In the genomic region with DNA sequence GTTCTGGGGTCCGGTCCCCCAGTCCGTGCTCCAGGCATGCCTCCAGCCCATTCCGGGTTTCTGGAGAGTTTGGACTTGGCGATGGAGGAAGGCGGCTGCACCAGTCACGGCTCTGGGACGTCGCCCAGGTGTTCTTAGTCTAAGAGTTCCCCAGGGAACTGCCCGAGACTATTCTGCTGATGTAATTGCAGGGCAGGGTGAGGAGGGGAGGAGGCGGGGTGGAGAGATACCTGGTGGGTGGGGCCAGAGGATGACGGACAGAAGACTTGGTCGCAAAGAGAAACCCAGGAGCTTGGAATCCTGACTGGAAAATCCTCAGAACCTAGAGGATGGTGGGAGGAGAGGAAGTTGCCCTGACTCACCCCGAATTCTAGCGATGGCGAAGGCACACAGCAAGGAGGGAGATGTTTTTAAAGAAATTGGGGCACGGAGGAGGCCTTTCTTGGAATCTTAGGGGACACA, we compare ENCODE assay signal across 9 mouse cellular contexts. TPM values are rescaled to one million over a fixed set of nuclear protein-coding genes. Genes with fewer than 3 reads are reported as not detected.
DNase-seq lines count a peak whose midpoint lies in the region; ATAC-seq and TF ChIP-seq lines count a peak whose summit lies in the region.
"Had no signal": no experiment of that assay in that cellular context is flagged by ENCODE, and none has a peak within 500 bp of the region (broad histone marks: within the 10 kb centered on the region; RNA-seq: fewer than 3 reads in every experiment).

No protein-coding gene starts in this region.

- H3K9me3 ChIP-seq in liver, embryonic 12.5 days (replicated peaks): no peaks in the 10 kb centered on the region
- H3K9me3 ChIP-seq in neural tube, embryonic 14.5 days (ENCODE audit: control insufficient read depth, low read length): no peaks in the 10 kb centered on the region

- H3K4me3 ChIP-seq in kidney, adult 2 months (ENCODE audit: insufficient read depth, low read depth, low read length): no peak overlapping the region
- H3K4me3 ChIP-seq in liver, embryonic 12.5 days: no peak overlapping the region
- no peak overlapping the region for H3K4me3 ChIP-seq in neural tube, embryonic 14.5 days (ENCODE audit: low read depth, low read length)

- TF ChIP-seq POLR2A in kidney, adult 2 months (IDR thresholded peaks at IDR 0.05; ENCODE audit: low read depth, low read length): no peak

- peak overlapping the region; percentile 38 for H3K4me2 ChIP-seq in liver, embryonic 12.5 days
- H3K4me2 ChIP-seq in neural tube, embryonic 14.5 days (ENCODE audit: low read depth, low read length): peak overlapping the region; percentile 36

- whole genome bisulfite sequencing in kidney, adult 2 months: 5% methylated on average over 16 of the region's 16 CpGs
- WGBS in liver, embryonic 12.5 days (ENCODE audit: insufficient replicate concordance): 8% methylated on average over 16 of the region's 16 CpGs
- WGBS in neural tube, embryonic 14.5 days: 5% methylated on average over 16 of the region's 16 CpGs

- H3K36me3 ChIP-seq in kidney, adult 2 months (ENCODE audit: control insufficient read depth, insufficient read depth, low read length): no peaks in the 10 kb centered on the region
- no peaks in the 10 kb centered on the region for H3K36me3 ChIP-seq in liver, embryonic 12.5 days
- no peaks in the 10 kb centered on the region for H3K36me3 ChIP-seq in neural tube, embryonic 14.5 days (ENCODE audit: control insufficient read depth, insufficient read depth, low read length)

- no peaks in the 10 kb centered on the region for H3K27me3 ChIP-seq in kidney, adult 2 months (replicated peaks; ENCODE audit: control insufficient read depth, insufficient read depth, low read length)
- peaks cover 11% of the 10 kb centered on the region for H3K27me3 ChIP-seq in liver, embryonic 12.5 days (replicated peaks)
- H3K27me3 ChIP-seq in neural tube, embryonic 14.5 days (ENCODE audit: control insufficient read depth, insufficient read depth, low read length): no peaks in the 10 kb centered on the region

- TF ChIP-seq CTCF in kidney, adult 2 months (conservative IDR thresholded peaks at IDR 0.05; ENCODE audit: insufficient read depth, insufficient read length, low read depth, low read length): no peak

- no peak overlapping the region for H3K9ac ChIP-seq in liver, embryonic 12.5 days
- H3K9ac ChIP-seq in neural tube, embryonic 14.5 days (replicated peaks; ENCODE audit: low read depth, low read length): no peak overlapping the region

- no peak overlapping the region for H3K27ac ChIP-seq in kidney, adult 2 months (ENCODE audit: insufficient read depth, low read depth, low read length)
- no peak overlapping the region for H3K27ac ChIP-seq in liver, embryonic 12.5 days
- no peak overlapping the region for H3K27ac ChIP-seq in neural tube, embryonic 14.5 days (ENCODE audit: low read depth, low read length)

- no peaks in the 10 kb centered on the region for H3K4me1 ChIP-seq in kidney, adult 2 months (ENCODE audit: control insufficient read depth, insufficient read depth, low read length)
- peaks cover 10% of the 10 kb centered on the region for H3K4me1 ChIP-seq in liver, embryonic 12.5 days
- no peaks in the 10 kb centered on the region for H3K4me1 ChIP-seq in neural tube, embryonic 14.5 days (ENCODE audit: control insufficient read depth, insufficient read depth, low read length)

- no peak for ATAC-seq in liver, embryonic 12.5 days
- no peak for ATAC-seq in neural tube, embryonic 14.5 days (ENCODE audit: low read depth)
- no peak for ATAC-seq in inflammation-experienced regulatory T-cells, adult 6 months

- peak; percentile 37 for DNase-seq in adrenal gland, postnatal 10 days
- DNase-seq in adrenal gland, adult 8-10 months: no peak
- DNase-seq in urinary bladder, postnatal 25 days (ENCODE audit: low spot score): peak; percentile 19
- DNase-seq in urinary bladder, postnatal 10 days (ENCODE audit: low spot score): no peak
- peak; percentile 25 for DNase-seq in kidney, adult 2 months

RNA-seq across cellular contexts. Expression of a gene that starts 22.2 kb away (rescaled TPM):
- total RNA-seq in adrenal gland, postnatal 10 days (2021): not detected
- total RNA-seq in adrenal gland, adult 8-10 months (2022): under 1 TPM in 1 of 4 experiments, not detected in 3; 0.46 TPM
- polyA plus RNA-seq in kidney, adult 2 months (2012; rRNA removed): not detected in 2 replicates
- polyA plus RNA-seq in liver, embryonic 12.5 days (2016; fragmentation: Nextera tagmentation; extraction: Ambion mirVana): not detected in 2 replicates
- not detected in 2 replicates for polyA plus RNA-seq in neural tube, embryonic 14.5 days (2014; fragmentation: Nextera tagmentation; extraction: Ambion mirVana)
- not detected for polyA plus RNA-seq in inflammation-experienced regulatory T-cells, adult 6 months (2017; shearing (Covaris generic))
- polyA plus RNA-seq: C2C12 had no signal

RNA-seq across cellular contexts. Expression of a gene that starts 34.6 kb away (rescaled TPM):
- total RNA-seq in adrenal gland, postnatal 10 days (2021): not detected
- not detected for total RNA-seq in adrenal gland, adult 8-10 months (2022)
- polyA plus RNA-seq in kidney, adult 2 months (2012; rRNA removed): not detected in 2 replicates
- polyA plus RNA-seq in liver, embryonic 12.5 days (2016; fragmentation: Nextera tagmentation; extraction: Ambion mirVana): not detected in 2 replicates
- polyA plus RNA-seq in neural tube, embryonic 14.5 days (2014; fragmentation: Nextera tagmentation; extraction: Ambion mirVana): not detected in 2 replicates
- polyA plus RNA-seq in inflammation-experienced regulatory T-cells, adult 6 months (2017; shearing (Covaris generic)): not detected
- polyA plus RNA-seq: C2C12 had no signal

RNA-seq across cellular contexts. Expression of a gene that starts 36.3 kb away (rescaled TPM):
- 10 to 100 TPM in 1 of 2 experiments, 1 to 10 TPM in 1; 9.2 to 13.0 TPM for total RNA-seq in adrenal gland, postnatal 10 days (2021)
- total RNA-seq in adrenal gland, adult 8-10 months (2022): 10 to 100 TPM; 19.3 to 27.7 (median 24.5) TPM
- polyA plus RNA-seq in kidney, adult 2 months (2012; rRNA removed): 2.5 and 3.1 TPM in 2 replicates
- 1.3 and 1.5 TPM in 2 replicates for polyA plus RNA-seq in liver, embryonic 12.5 days (2016; fragmentation: Nextera tagmentation; extraction: Ambion mirVana)
- 18.8 and 23.4 TPM in 2 replicates for polyA plus RNA-seq in neural tube, embryonic 14.5 days (2014; fragmentation: Nextera tagmentation; extraction: Ambion mirVana)
- polyA plus RNA-seq in inflammation-experienced regulatory T-cells, adult 6 months (2017; shearing (Covaris generic)): under 1 TPM in 1 of 3 experiments, not detected in 2; 0.17 TPM
- polyA plus RNA-seq: C2C12 had no signal

RNA-seq across cellular contexts. Expression of a gene that starts 50.8 kb away (rescaled TPM):
- total RNA-seq in adrenal gland, postnatal 10 days (2021): 10 to 100 TPM; 23.3 to 24.7 TPM
- 10 to 100 TPM in 2 of 4 experiments, 1 to 10 TPM in 2; 7.5 to 13.5 (median 11.3) TPM for total RNA-seq in adrenal gland, adult 8-10 months (2022)
- 8.4 and 14.5 TPM in 2 replicates for polyA plus RNA-seq in kidney, adult 2 months (2012; rRNA removed)
- polyA plus RNA-seq in liver, embryonic 12.5 days (2016; fragmentation: Nextera tagmentation; extraction: Ambion mirVana): 41.0 and 41.3 TPM in 2 replicates
- polyA plus RNA-seq in neural tube, embryonic 14.5 days (2014; fragmentation: Nextera tagmentation; extraction: Ambion mirVana): 1.8 and 3.9 TPM in 2 replicates
- 100 to 1,000 TPM; 470 to 850 (median 500) TPM for polyA plus RNA-seq in inflammation-experienced regulatory T-cells, adult 6 months (2017; shearing (Covaris generic))
- polyA plus RNA-seq: C2C12 had no signal

RNA-seq across cellular contexts. Expression of a gene that starts 52.6 kb away (rescaled TPM):
- total RNA-seq in adrenal gland, postnatal 10 days (2021): not detected
- total RNA-seq in adrenal gland, adult 8-10 months (2022): not detected
- 12.4 and 13.3 TPM in 2 replicates for polyA plus RNA-seq in kidney, adult 2 months (2012; rRNA removed)
- not detected in 2 replicates for polyA plus RNA-seq in liver, embryonic 12.5 days (2016; fragmentation: Nextera tagmentation; extraction: Ambion mirVana)
- not detected in 2 replicates for polyA plus RNA-seq in neural tube, embryonic 14.5 days (2014; fragmentation: Nextera tagmentation; extraction: Ambion mirVana)
- not detected for polyA plus RNA-seq in inflammation-experienced regulatory T-cells, adult 6 months (2017; shearing (Covaris generic))
- polyA plus RNA-seq: C2C12 had no signal

Comparison
In these comparisons a context has a peak if more than half of its experiments do, and no peak if none do; other contexts are left out.
1. DNase-seq: peak in adrenal gland, postnatal 10 days (single experiment), urinary bladder, postnatal 25 days (single experiment) and kidney, adult 2 months (single experiment); none in adrenal gland, adult 8-10 months (single experiment) and urinary bladder, postnatal 10 days (single experiment).